Mouse (Mus musculus): ENCODE results near the gene Galnt7. TPM values are rescaled to one million over a fixed set of nuclear protein-coding genes. Genes with fewer than 3 reads are reported as not detected.

The Galnt7 gene
- polyA plus RNA-seq, 1 experiment from 2014 or later, result 12.1 TPM

DNA sequence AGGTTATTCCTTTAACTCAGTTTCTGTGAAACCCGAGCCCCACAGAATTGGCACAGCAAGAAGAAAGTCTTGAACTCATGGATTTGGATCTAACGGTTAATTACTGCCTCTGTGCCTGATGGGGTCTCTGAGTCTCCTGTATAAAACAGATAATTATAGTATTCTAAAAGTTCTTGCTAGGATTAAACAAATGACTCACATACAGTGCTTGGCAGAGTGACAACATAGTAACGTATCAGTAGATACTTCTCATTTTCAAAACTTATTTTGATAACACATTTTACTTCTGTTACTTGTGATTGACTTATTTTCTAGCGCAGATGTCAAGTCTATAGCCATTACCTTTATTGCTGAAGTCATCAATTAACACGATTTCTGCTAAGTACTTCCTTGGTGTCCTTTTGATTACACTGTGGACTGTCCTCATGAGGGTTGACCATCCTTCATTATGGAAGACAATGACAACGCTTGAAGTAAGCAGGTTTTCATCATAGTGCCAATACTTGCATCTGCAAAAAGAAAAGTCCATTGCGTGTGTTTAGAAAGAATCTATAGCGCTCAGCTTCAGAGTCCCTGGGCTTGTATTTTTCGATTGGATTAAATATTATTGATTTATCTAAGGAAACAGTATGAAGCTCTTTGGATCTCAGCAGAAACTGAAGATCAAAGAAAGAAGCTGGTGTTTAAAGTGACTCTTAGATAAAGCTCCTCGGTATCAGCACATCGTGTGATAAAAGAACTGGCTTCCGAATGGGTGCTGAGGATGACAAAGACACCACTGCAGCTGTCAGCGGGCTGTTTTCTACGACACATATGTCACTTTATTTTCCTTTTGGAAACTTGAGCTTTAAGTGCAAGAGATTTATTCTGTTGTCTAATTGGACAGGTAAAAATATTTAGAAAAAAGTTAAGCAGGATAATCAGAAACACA lies 100.5 kb downstream of the Galnt7 start:
- Histone ChIP-seq H3K27me3 (no peaks in the 10 kb centered on the region), H3K9me3 (no peaks in the 10 kb centered on the region), H3K27ac (no peak overlapping the region), H3K4me2 (no peak overlapping the region), H3K9ac (no peak overlapping the region), H3K4me1 (no peaks in the 10 kb centered on the region), H3K36me3 (no peaks in the 10 kb centered on the region), H3K4me3 (no peak overlapping the region)
- ATAC-seq (ENCODE audit: borderline replicate concordance, extremely low read depth, low FRiP score, low TSS enrichment), result no peak
- 71% methylated on average over 14 of the region's 14 CpGs for WGBS

GRCm38 (mm10) chr8:57547581-57547980 lies 105.3 kb downstream of the Galnt7 start:
- H3K36me3 ChIP-seq, result no peaks in the 10 kb centered on the region
- H3K4me3 ChIP-seq, result no peak overlapping the region
- no peaks in the 10 kb centered on the region for H3K4me1 ChIP-seq
- H3K27ac ChIP-seq, result no peak overlapping the region
- no peak overlapping the region for H3K4me2 ChIP-seq
- H3K27me3 ChIP-seq, result no peaks in the 10 kb centered on the region
- H3K9ac ChIP-seq, result no peak overlapping the region
- 37% methylated on average over 12 of the region's 12 CpGs for WGBS
- ATAC-seq (ENCODE audit: borderline replicate concordance, extremely low read depth, low FRiP score, low TSS enrichment), result no peak
- no peaks in the 10 kb centered on the region for H3K9me3 ChIP-seq

GRCm38 (mm10) chr8:57546834-57547233 lies 106.0 kb downstream of the Galnt7 start:
- H3K9ac ChIP-seq, result no peak overlapping the region
- H3K27me3 ChIP-seq, result no peaks in the 10 kb centered on the region
- ATAC-seq (ENCODE audit: borderline replicate concordance, extremely low read depth, low FRiP score, low TSS enrichment), result no peak
- H3K4me2 ChIP-seq, result no peak overlapping the region
- no peaks in the 10 kb centered on the region for H3K36me3 ChIP-seq
- H3K9me3 ChIP-seq, result no peaks in the 10 kb centered on the region
- H3K4me1 ChIP-seq, result no peaks in the 10 kb centered on the region
- no peak overlapping the region for H3K4me3 ChIP-seq
- H3K27ac ChIP-seq, result no peak overlapping the region
- WGBS, result 82% methylated on average over 3 of the region's 3 CpGs

- no peak for ATAC-seq (ENCODE audit: borderline replicate concordance, extremely low read depth, low FRiP score, low TSS enrichment)
- H3K27ac ChIP-seq, result no peak overlapping the region
- H3K9ac ChIP-seq, result no peak overlapping the region
- H3K4me3 ChIP-seq, result no peak overlapping the region
- H3K4me1 ChIP-seq, result no peaks in the 10 kb centered on the region
- H3K9me3 ChIP-seq, result no peaks in the 10 kb centered on the region
- 82% methylated on average over 3 of the region's 3 CpGs for WGBS
- H3K27me3 ChIP-seq, result no peaks in the 10 kb centered on the region
- no peaks in the 10 kb centered on the region for H3K36me3 ChIP-seq
- H3K4me2 ChIP-seq, result no peak overlapping the region
These were observed 106.4 kb downstream of the Galnt7 start for GRCm38 (mm10) chr8:57546401-57546800.

DNA sequence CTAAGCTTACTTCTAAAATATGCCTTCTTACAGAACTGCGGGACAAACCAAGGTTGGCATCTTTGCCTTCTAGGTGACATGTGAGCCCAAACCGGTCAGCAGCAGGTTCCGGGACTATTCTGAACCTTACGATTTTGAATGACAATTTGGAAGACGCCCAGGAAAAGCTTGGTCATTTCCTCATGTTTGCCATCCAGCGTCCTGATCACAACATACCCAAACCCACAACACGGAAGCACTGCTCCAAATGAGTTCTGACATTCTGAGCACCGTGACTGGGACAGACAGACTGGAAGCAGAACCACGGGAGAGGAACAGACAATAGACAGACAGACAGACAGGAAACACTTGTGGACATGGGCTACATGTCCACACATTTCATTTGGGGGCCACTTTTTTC lies 111.4 kb downstream of the Galnt7 start:
- no peaks in the 10 kb centered on the region for H3K9me3 ChIP-seq
- H3K27me3 ChIP-seq, result no peaks in the 10 kb centered on the region
- no peaks in the 10 kb centered on the region for H3K36me3 ChIP-seq
- WGBS, result 83% methylated on average over 9 of the region's 9 CpGs
- H3K9ac ChIP-seq, result no peak overlapping the region
- H3K4me3 ChIP-seq, result no peak overlapping the region
- H3K4me2 ChIP-seq, result no peak overlapping the region
- ATAC-seq (ENCODE audit: borderline replicate concordance, extremely low read depth, low FRiP score, low TSS enrichment), result no peak
- no peaks in the 10 kb centered on the region for H3K4me1 ChIP-seq
- no peak overlapping the region for H3K27ac ChIP-seq

GRCm38 (mm10) chr8:57540951-57541350 lies 111.9 kb downstream of the Galnt7 start:
- Histone ChIP-seq H3K4me3 (no peak overlapping the region), H3K36me3 (0 out of 2 replicates have a peak, but pooled peaks cover 3% of the 10 kb centered on the region), H3K27me3 (no peaks in the 10 kb centered on the region), H3K4me1 (no peaks in the 10 kb centered on the region), H3K9me3 (no peaks in the 10 kb centered on the region), H3K9ac (no peak overlapping the region), H3K27ac (no peak overlapping the region), H3K4me2 (no peak overlapping the region)
- no peak for ATAC-seq (ENCODE audit: borderline replicate concordance, extremely low read depth, low FRiP score, low TSS enrichment)
- 76% methylated on average over 11 of the region's 11 CpGs for WGBS

DNA sequence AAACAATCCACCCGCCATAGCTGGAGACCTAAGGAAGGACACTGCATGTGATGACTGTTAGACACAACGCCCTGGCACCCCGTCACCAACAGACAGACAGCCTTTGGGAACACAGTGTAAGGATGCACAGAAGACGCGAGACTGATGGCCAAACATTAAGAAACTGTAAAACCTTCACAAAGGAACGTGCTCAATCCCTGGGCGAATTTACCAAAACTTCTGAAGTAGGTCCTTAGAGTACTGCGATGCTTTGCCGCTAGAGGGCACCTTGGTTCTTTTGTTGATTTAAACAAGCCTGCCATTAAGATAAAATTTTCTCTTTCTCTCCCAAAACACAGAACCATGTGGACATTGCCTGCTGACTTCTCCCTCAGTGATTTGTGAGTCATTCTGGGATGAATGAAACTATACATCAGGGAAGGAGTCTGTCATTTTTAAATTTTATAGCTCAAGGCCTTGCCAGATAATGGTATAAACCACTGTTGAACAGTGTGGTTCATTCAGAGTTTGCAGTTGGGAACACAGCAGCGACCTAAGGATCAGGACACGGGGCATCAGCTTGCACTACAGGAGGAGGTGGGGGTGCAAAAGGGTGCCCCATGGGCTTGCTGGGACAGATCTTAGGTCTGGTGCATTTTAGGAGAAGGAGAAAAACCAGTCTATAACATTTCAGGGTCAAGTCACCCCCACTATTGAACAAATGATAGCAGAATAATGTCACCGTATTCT lies 112.6 kb downstream of the Galnt7 start:
- no peak overlapping the region for H3K4me3 ChIP-seq
- no peak overlapping the region for H3K4me2 ChIP-seq
- H3K27me3 ChIP-seq, result no peaks in the 10 kb centered on the region
- peak; percentile 31; the same call in 1 of the 2 replicates for ATAC-seq (ENCODE audit: borderline replicate concordance, extremely low read depth, low FRiP score, low TSS enrichment)
- H3K27ac ChIP-seq, result no peak overlapping the region
- H3K4me1 ChIP-seq, result no peaks in the 10 kb centered on the region
- H3K9me3 ChIP-seq, result no peaks in the 10 kb centered on the region
- no peak overlapping the region for H3K9ac ChIP-seq
- H3K36me3 ChIP-seq, result 0 out of 2 replicates have a peak, but pooled peaks cover 6% of the 10 kb centered on the region
- WGBS, result 43% methylated on average over 12 of the region's 12 CpGs

DNA sequence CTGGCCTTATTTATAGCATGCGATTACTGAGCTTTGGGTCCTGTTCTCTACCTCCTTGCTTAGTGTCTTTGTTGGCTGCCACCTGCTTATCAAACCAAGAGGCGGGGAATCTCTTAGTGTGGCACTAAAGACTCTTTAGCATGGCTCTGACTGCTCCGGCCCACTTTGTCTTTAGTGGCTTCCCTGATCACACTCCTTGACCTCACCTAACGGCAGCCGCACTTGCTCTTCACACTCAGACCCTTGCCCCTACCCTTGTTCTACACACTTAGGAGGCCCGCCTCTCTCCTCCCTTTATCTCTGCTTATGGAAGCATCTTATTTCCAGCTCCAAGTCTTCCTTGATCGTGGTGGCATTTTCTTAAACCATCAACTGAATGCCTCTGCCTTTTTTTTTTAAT lies 114.2 kb downstream of the Galnt7 start:
- no peak overlapping the region for H3K4me2 ChIP-seq
- no peak for ATAC-seq (ENCODE audit: borderline replicate concordance, extremely low read depth, low FRiP score, low TSS enrichment)
- 0 out of 2 replicates have a peak, but pooled peaks cover 10% of the 10 kb centered on the region for H3K36me3 ChIP-seq
- H3K4me3 ChIP-seq, result no peak overlapping the region
- H3K27me3 ChIP-seq, result no peaks in the 10 kb centered on the region
- no peak overlapping the region for H3K27ac ChIP-seq
- no peak overlapping the region for H3K9ac ChIP-seq
- H3K4me1 ChIP-seq, result no peaks in the 10 kb centered on the region
- WGBS, result 76% methylated on average over 7 of the region's 7 CpGs
- H3K9me3 ChIP-seq, result no peaks in the 10 kb centered on the region

- H3K27me3 ChIP-seq, result no peaks in the 10 kb centered on the region
These were observed 116.7 kb downstream of the Galnt7 start for GRCm38 (mm10) chr8:57536167-57536566.

DNA sequence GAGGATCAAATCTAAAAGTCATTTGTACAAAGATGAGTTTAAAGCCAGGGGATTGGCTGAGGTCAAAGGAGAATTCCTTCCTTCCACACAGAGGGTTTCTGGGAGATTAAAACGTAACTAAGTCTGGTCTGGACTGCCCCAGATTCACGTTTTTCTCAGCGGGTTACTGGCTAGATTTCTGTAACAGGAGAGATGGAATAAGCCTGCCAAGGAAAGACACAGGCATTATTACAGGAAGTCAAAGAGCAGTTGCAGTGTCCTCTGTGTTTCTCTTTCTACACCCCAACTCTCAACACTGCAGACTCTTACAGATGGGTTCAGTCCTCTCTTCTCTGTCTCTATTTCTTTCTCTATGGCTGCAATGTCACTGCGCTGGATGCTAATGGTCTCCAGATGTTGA lies 118.3 kb downstream of the Galnt7 start:
- no peak for ATAC-seq (ENCODE audit: borderline replicate concordance, extremely low read depth, low FRiP score, low TSS enrichment)
- Histone ChIP-seq H3K27me3 (no peaks in the 10 kb centered on the region), H3K27ac (no peak overlapping the region)

More at GRCm38 (mm10) chr8:57536167-57536566, 116.7 kb downstream of the Galnt7 start:
- WGBS, result 88% methylated on average over 6 of the region's 6 CpGs
- Histone ChIP-seq H3K4me2 (no peak overlapping the region), H3K9ac (no peak overlapping the region), H3K36me3 (0 out of 2 replicates have a peak, but pooled peaks cover 10% of the 10 kb centered on the region), H3K27ac (no peak overlapping the region), H3K9me3 (no peaks in the 10 kb centered on the region), H3K4me3 (no peak overlapping the region), H3K4me1 (no peaks in the 10 kb centered on the region)
- no peak for ATAC-seq (ENCODE audit: borderline replicate concordance, extremely low read depth, low FRiP score, low TSS enrichment)

GRCm38 (mm10) chr8:57533106-57533505 lies 119.7 kb downstream of the Galnt7 start:
- Histone ChIP-seq H3K4me3 (no peak overlapping the region), H3K9ac (no peak overlapping the region), H3K27ac (no peak overlapping the region), H3K4me1 (0 out of 2 replicates have a peak, but pooled peaks cover 3% of the 10 kb centered on the region), H3K36me3 (0 out of 2 replicates have a peak, but pooled peaks cover 10% of the 10 kb centered on the region), H3K9me3 (no peaks in the 10 kb centered on the region), H3K4me2 (no peak overlapping the region), H3K27me3 (no peaks in the 10 kb centered on the region)
- ATAC-seq (ENCODE audit: borderline replicate concordance, extremely low read depth, low FRiP score, low TSS enrichment), result no peak
- 87% methylated on average over 4 of the region's 4 CpGs for WGBS

More for the DNA sequence above, 118.3 kb downstream of the Galnt7 start:
- Histone ChIP-seq H3K4me1 (0 out of 2 replicates have a peak, but pooled peaks cover 3% of the 10 kb centered on the region), H3K9me3 (no peaks in the 10 kb centered on the region), H3K9ac (no peak overlapping the region), H3K4me2 (no peak overlapping the region), H3K4me3 (no peak overlapping the region), H3K36me3 (0 out of 2 replicates have a peak, but pooled peaks cover 10% of the 10 kb centered on the region)
- WGBS, result 73% methylated on average over 4 of the region's 4 CpGs

DNA sequence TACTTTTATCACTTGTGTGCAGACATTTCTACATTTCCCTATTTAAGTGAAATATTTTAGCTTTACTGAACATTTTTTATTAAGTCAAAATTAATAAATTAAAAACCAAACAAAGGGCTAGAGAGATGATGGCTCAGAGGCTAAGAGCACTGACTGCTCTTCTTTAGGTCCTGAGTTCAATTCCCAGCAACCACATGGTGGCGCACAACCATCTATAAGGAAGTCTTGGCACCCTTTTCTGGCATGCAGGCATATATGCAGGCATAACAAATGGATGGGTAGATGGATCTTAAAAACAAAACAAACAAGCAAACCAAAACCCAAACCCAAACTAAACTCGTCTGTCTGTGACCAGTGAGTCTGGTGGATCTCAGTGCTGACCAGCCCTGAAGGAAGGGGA lies 120.6 kb downstream of the Galnt7 start:
- 0 out of 2 replicates have a peak, but pooled peaks cover 3% of the 10 kb centered on the region for H3K4me1 ChIP-seq
- no peak overlapping the region for H3K27ac ChIP-seq
- H3K4me2 ChIP-seq, result no peak overlapping the region
- no peak overlapping the region for H3K9ac ChIP-seq
- no peak for ATAC-seq (ENCODE audit: borderline replicate concordance, extremely low read depth, low FRiP score, low TSS enrichment)
- H3K36me3 ChIP-seq, result 0 out of 2 replicates have a peak, but pooled peaks cover 10% of the 10 kb centered on the region
- no peaks in the 10 kb centered on the region for H3K9me3 ChIP-seq
- no peaks in the 10 kb centered on the region for H3K27me3 ChIP-seq
- no peak overlapping the region for H3K4me3 ChIP-seq
- 54% methylated on average over 2 of the region's 2 CpGs for WGBS

All from lung, embryonic 15.5 days (tissue).